Mouse (Mus musculus) B cell, adult 62 days (primary cell): ENCODE results near the gene Apol9a. TPM values are rescaled to one million over a fixed set of nuclear protein-coding genes. Genes with fewer than 3 reads are reported as not detected.

Experiments used
- total RNA-seq: library from RNA; stranded (reverse); gene quantifications from 4 replicates; pipeline ENCODE4 v1.2.4, GENCODE M21; 2023

Apol9a gene
- not detected in 4 replicates for total RNA-seq

GRCm38 (mm10) chr15:77411035-77411434, at the start of gene Apol9a:
Apol9a (minus strand) TSS chr15:77411135.

DNA sequence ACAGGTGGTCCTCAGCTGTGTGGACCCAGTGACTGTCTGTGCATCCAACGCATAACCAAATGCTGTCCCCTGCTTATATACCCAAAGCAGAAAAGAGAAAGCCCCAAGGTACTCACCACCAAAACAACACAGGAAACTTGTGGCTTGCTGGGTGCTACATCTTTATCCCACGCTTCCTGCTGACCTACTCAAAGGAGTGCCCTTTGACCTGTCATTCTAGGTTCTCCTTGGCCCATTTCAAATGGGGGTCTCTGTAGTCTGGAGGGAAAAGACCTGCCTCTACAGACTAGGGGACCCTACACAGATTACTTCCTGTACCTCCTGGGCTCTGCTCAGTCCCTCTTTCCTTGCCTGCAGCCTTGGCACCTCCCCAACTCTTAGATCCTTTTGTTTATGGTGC, 36.5 kb upstream of the Apol9a start, which contains the start of gene Apol7b:
Gene Apol7b, minus strand, starts transcription at position 101 of the 400 bp plus-strand sequence.

GRCm38 (mm10) chr15:77399027-77399426, 11.9 kb downstream of the Apol9a start, which contains the start of gene Apol7a:
Apol7a (minus strand) TSS chr15:77399110.

Other genes starting within 250 kb of the Apol9a start
- 0.09 TPM in 1 of 4 replicates, not detected in the others for gene Rbfox2, start 104.1 kb downstream of the Apol9a start, total RNA-seq
- not detected in 4 replicates for gene Apol7a, start 12.0 kb downstream of the Apol9a start, total RNA-seq
- not detected in 4 replicates for gene Apol7b, start 36.4 kb upstream of the Apol9a start, total RNA-seq
- not detected in 4 replicates for gene Apol10a, start 65.9 kb upstream of the Apol9a start, total RNA-seq
- gene Apol11a, start 97.1 kb upstream of the Apol9a start, total RNA-seq, result not detected in 4 replicates
- gene Apol7c, start 122.2 kb upstream of the Apol9a start, total RNA-seq, result 0.27 to 1.9 TPM (median 0.90 TPM) in 4 replicates
- gene 1700025B11Rik, start 150.8 kb upstream of the Apol9a start, total RNA-seq, result not detected in 4 replicates
- gene Apol10b, start 185.0 kb upstream of the Apol9a start, total RNA-seq, result not detected in 4 replicates
- gene Gm36245, start 188.1 kb upstream of the Apol9a start, total RNA-seq, result not detected in 4 replicates
- gene Apol11b, start 232.2 kb upstream of the Apol9a start, total RNA-seq, result not detected in 4 replicates